Mouse (Mus musculus) kidney, embryonic 14.5 days (tissue): ENCODE measurements around the gene Wnk2. TPM values are rescaled to one million over a fixed set of nuclear protein-coding genes. Genes with fewer than 3 reads are reported as not detected.
"Not testable (repeated sequence)": the region's sequence is repeated elsewhere in the genome, so short reads cannot be mapped to it uniquely, and the experiment has no call there.

ENCODE experiments used
- ATAC-seq: fragments of 200-750 bp; cut with Nextera tagmentation; 2 replicates; pipeline ENCODE4 v1.8.0; 2017; ENCODE audit warnings: moderate number of reproducible peaks, mild to moderate bottlenecking, moderate TSS enrichment, moderate library complexity; ENCODE audit not compliant: low FRiP score, low TSS enrichment
- H3K27ac ChIP-seq: fragments of 300-500 bp; sonication (generic); 2 replicates; pipeline ENCODE4 v1.5.1; 2014; ENCODE audit warnings: low read depth, mild to moderate bottlenecking, low read length, moderate library complexity, mixed read lengths
- H3K27me3 ChIP-seq: fragments of 300-500 bp; sonication (generic); 2 replicates; pipeline ENCODE4 v1.6.1; 2014; ENCODE audit warnings: mild to moderate bottlenecking, low read length; ENCODE audit not compliant: control insufficient read depth, insufficient read depth
- H3K36me3 ChIP-seq: fragments of 300-500 bp; sonication (generic); 2 replicates; pipeline ENCODE4 v1.6.1; 2014; ENCODE audit warnings: low read length, mixed read lengths; ENCODE audit not compliant: control insufficient read depth, insufficient read depth
- H3K4me1 ChIP-seq: fragments of 300-500 bp; sonication (generic); 2 replicates; pipeline ENCODE4 v1.6.1; 2014; ENCODE audit warnings: low read length, mixed read lengths; ENCODE audit not compliant: control insufficient read depth, insufficient read depth
- H3K4me2 ChIP-seq: fragments of 300-500 bp; sonication (generic); replicated peaks from 2 replicates; pipeline ENCODE4 v1.6.1; 2014; ENCODE audit warnings: low read depth, mild to moderate bottlenecking, low read length
- H3K4me3 ChIP-seq: fragments of 300-500 bp; sonication (generic); 2 replicates; pipeline ENCODE4 v1.5.1; 2014; ENCODE audit warnings: mild to moderate bottlenecking, low read length
- H3K9ac ChIP-seq: fragments of 300-500 bp; sonication (generic); 2 replicates; pipeline ENCODE4 v1.6.1; 2014; ENCODE audit warnings: low read depth, mild to moderate bottlenecking, low read length, moderate library complexity
- H3K9me3 ChIP-seq: fragments of 300-500 bp; sonication (generic); 2 replicates; pipeline ENCODE4 v1.6.1; 2016; ENCODE audit warnings: low read length; ENCODE audit not compliant: control insufficient read depth
- WGBS: fragments of 180-500 bp; shearing (Covaris S2); extraction: QIAGEN DNeasy Blood & Tissue Kit; methylation state at CpG from one replicate; pipeline ENCODE4 v1.1.7; 2014; 5-methylcytosine and 5-hydroxymethylcytosine counted together
- polyA plus RNA-seq: library from polyadenylated mRNA; unstranded; fragments of >200 nt; fragmentation: Nextera tagmentation; extraction: Ambion mirVana; gene quantifications from 2 replicates; pipeline ENCODE4 v1.2.1, GENCODE M21; 2014

Gene Wnk2
- polyA plus RNA-seq, 1 experiment from 2014 or later = 1.7 TPM

- no peak for ATAC-seq
- Histone ChIP-seq H3K4me2 (no peak overlapping the region), H3K36me3 (no peaks in the 10 kb centered on the region), H3K4me3 (no peak overlapping the region), H3K27ac (no peak overlapping the region), H3K4me1 (no peaks in the 10 kb centered on the region), H3K9ac (no peak overlapping the region), H3K27me3 (no peaks in the 10 kb centered on the region), H3K9me3 (no peaks in the 10 kb centered on the region)
- 85% methylated on average over 4 of the region's 4 CpGs for WGBS
Measured at GRCm38 (mm10) chr13:49058528-49058927, 89.3 kb downstream of the Wnk2 start.

GRCm38 (mm10) chr13:49056304-49056703 is 91.5 kb downstream of the Wnk2 start:
- no peak overlapping the region for H3K9ac ChIP-seq
- H3K36me3 ChIP-seq = no peaks in the 10 kb centered on the region
- WGBS = 94% methylated on average over 4 of the region's 4 CpGs
- ATAC-seq = no peak
- H3K4me2 ChIP-seq = no peak overlapping the region
- H3K27ac ChIP-seq = no peak overlapping the region
- no peaks in the 10 kb centered on the region for H3K4me1 ChIP-seq
- H3K9me3 ChIP-seq = no peaks in the 10 kb centered on the region
- no peaks in the 10 kb centered on the region for H3K27me3 ChIP-seq
- no peak overlapping the region for H3K4me3 ChIP-seq

- H3K36me3 ChIP-seq, H3K9me3 ChIP-seq, H3K4me1 ChIP-seq, H3K27ac ChIP-seq, H3K27me3 ChIP-seq, H3K4me2 ChIP-seq, ATAC-seq, H3K9ac ChIP-seq, H3K4me3 ChIP-seq: not testable (repeated sequence)
Measured at GRCm38 (mm10) chr13:49054753-49055152, 93.1 kb downstream of the Wnk2 start.

GRCm38 (mm10) chr13:49053333-49053732 is 94.5 kb downstream of the Wnk2 start:
- WGBS = 67% methylated on average over 2 of the region's 2 CpGs
- no peak for ATAC-seq

GRCm38 (mm10) chr13:49052512-49052911 is 95.3 kb downstream of the Wnk2 start:
- H3K27me3 ChIP-seq = no peaks in the 10 kb centered on the region
- 48% methylated on average over 9 of the region's 9 CpGs for WGBS
- no peak for ATAC-seq
- no peak overlapping the region for H3K4me2 ChIP-seq
- no peak overlapping the region for H3K27ac ChIP-seq
- no peak overlapping the region for H3K9ac ChIP-seq
- H3K4me3 ChIP-seq = no peak overlapping the region
- H3K36me3 ChIP-seq = no peaks in the 10 kb centered on the region
- no peaks in the 10 kb centered on the region for H3K4me1 ChIP-seq
- H3K9me3 ChIP-seq = no peaks in the 10 kb centered on the region

More at GRCm38 (mm10) chr13:49053333-49053732, 94.5 kb downstream of the Wnk2 start:
- no peaks in the 10 kb centered on the region for H3K4me1 ChIP-seq
- H3K4me3 ChIP-seq = no peak overlapping the region
- H3K27ac ChIP-seq = no peak overlapping the region
- H3K27me3 ChIP-seq = no peaks in the 10 kb centered on the region
- H3K36me3 ChIP-seq = no peaks in the 10 kb centered on the region
- no peak overlapping the region for H3K9ac ChIP-seq
- H3K9me3 ChIP-seq = no peaks in the 10 kb centered on the region
- H3K4me2 ChIP-seq = no peak overlapping the region

- Histone ChIP-seq H3K27ac (no peak overlapping the region), H3K27me3 (no peaks in the 10 kb centered on the region), H3K4me1 (no peaks in the 10 kb centered on the region), H3K4me2 (no peak overlapping the region), H3K9ac (no peak overlapping the region), H3K36me3 (no peaks in the 10 kb centered on the region), H3K4me3 (no peak overlapping the region), H3K9me3 (no peaks in the 10 kb centered on the region)
- whole genome bisulfite sequencing = 89% methylated on average over 1 of the region's 1 CpGs
- no peak for ATAC-seq
Measured at GRCm38 (mm10) chr13:49047393-49047792, 100.4 kb downstream of the Wnk2 start.

- Histone ChIP-seq H3K36me3 (no peaks in the 10 kb centered on the region), H3K9me3 (no peaks in the 10 kb centered on the region), H3K4me2 (no peak overlapping the region), H3K4me3 (no peak overlapping the region), H3K27me3 (no peaks in the 10 kb centered on the region), H3K4me1 (no peaks in the 10 kb centered on the region), H3K27ac (no peak overlapping the region), H3K9ac (no peak overlapping the region)
- 42% methylated on average over 10 of the region's 10 CpGs for WGBS
- no peak for ATAC-seq
Measured at GRCm38 (mm10) chr13:49044145-49044561, 103.7 kb downstream of the Wnk2 start.

GRCm38 (mm10) chr13:49042371-49042770 is 105.4 kb downstream of the Wnk2 start:
- peaks cover 3% of the 10 kb centered on the region; the same call in 1 of the 2 replicates for H3K4me1 ChIP-seq
- no peak for ATAC-seq
- no peak overlapping the region for H3K27ac ChIP-seq
- H3K9me3 ChIP-seq = no peaks in the 10 kb centered on the region
- no peak overlapping the region for H3K4me2 ChIP-seq
- no peak overlapping the region for H3K9ac ChIP-seq
- WGBS = 93% methylated on average over 15 of the region's 15 CpGs
- H3K4me3 ChIP-seq = no peak overlapping the region
- H3K27me3 ChIP-seq = no peaks in the 10 kb centered on the region
- no peaks in the 10 kb centered on the region for H3K36me3 ChIP-seq

GRCm38 (mm10) chr13:49036928-49037574 is 110.8 kb downstream of the Wnk2 start:
- H3K9ac ChIP-seq = no peak overlapping the region
- WGBS = 85% methylated on average over 7 of the region's 7 CpGs
- no peak for ATAC-seq

More at GRCm38 (mm10) chr13:49036928-49037574, 110.8 kb downstream of the Wnk2 start:
- peaks cover 3% of the 10 kb centered on the region; the same call in 1 of the 2 replicates for H3K4me1 ChIP-seq
- no peak overlapping the region for H3K4me3 ChIP-seq
- no peak overlapping the region for H3K4me2 ChIP-seq
- H3K9me3 ChIP-seq = no peaks in the 10 kb centered on the region
- H3K27ac ChIP-seq = no peak overlapping the region
- no peaks in the 10 kb centered on the region for H3K36me3 ChIP-seq
- no peaks in the 10 kb centered on the region for H3K27me3 ChIP-seq
